Mouse (Mus musculus): ENCODE results near the gene Itsn1.

Itsn1 gene

GRCm38 (mm10) chr16:91795606-91796005 is 66.5 kb downstream of the Itsn1 start:
- no peaks in the 10 kb centered on the region for H3K36me3 ChIP-seq (ENCODE audit: control insufficient read depth, insufficient read depth, low read length, poor library complexity, severe bottlenecking)
- DNase-seq (ENCODE audit: low read depth, low spot score) = no peak
- no peaks in the 10 kb centered on the region for H3K27me3 ChIP-seq (ENCODE audit: control insufficient read depth, insufficient read depth, low read length, poor library complexity, severe bottlenecking)

- no peak for DNase-seq (ENCODE audit: low read depth, low spot score)
- Histone ChIP-seq H3K27me3 (ENCODE audit: control insufficient read depth, insufficient read depth, low read length, poor library complexity, severe bottlenecking) (no peaks in the 10 kb centered on the region), H3K36me3 (ENCODE audit: control insufficient read depth, insufficient read depth, low read length, poor library complexity, severe bottlenecking) (no peaks in the 10 kb centered on the region)
Observed at GRCm38 (mm10) chr16:91801426-91801825, 72.3 kb downstream of the Itsn1 start.

DNA sequence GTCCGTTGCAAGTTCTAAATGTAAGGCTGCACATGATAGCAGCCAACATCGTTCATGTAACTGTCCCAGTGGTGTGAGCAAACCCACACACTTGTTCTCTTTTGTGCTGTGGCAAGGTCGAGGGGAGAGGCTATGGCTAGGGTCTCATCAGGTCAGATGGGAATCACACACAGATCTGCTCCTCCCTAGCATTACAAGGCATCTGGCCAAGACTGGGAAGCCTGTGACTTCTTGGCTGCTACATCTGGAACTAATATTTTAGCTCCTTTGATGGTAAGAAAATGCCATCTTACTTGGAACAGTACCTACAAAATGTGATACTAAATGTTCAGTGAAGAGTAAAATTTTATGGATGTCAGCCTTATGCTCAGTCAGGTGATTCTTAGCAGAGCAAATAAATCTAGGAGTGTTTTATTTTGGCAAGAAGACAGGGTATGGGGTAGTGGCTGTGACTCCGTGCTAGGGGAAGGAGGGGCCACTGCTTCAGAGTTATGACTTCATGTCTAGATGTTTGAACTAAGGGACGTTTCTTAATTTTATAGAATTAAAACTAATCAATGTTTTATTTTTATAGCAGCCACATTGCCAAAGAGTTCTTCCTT is 73.5 kb downstream of the Itsn1 start:
- Histone ChIP-seq H3K36me3 (ENCODE audit: control insufficient read depth, insufficient read depth, low read length, poor library complexity, severe bottlenecking) (no peaks in the 10 kb centered on the region), H3K27me3 (ENCODE audit: control insufficient read depth, insufficient read depth, low read length, poor library complexity, severe bottlenecking) (no peaks in the 10 kb centered on the region)
- no peak for DNase-seq (ENCODE audit: low read depth, low spot score)

- DNase-seq (ENCODE audit: low read depth, low spot score) = no peak
- no peaks in the 10 kb centered on the region for H3K36me3 ChIP-seq (ENCODE audit: control insufficient read depth, insufficient read depth, low read length, poor library complexity, severe bottlenecking)
- H3K27me3 ChIP-seq (ENCODE audit: control insufficient read depth, insufficient read depth, low read length, poor library complexity, severe bottlenecking) = no peaks in the 10 kb centered on the region
Observed at GRCm38 (mm10) chr16:91804418-91804817, 75.3 kb downstream of the Itsn1 start.

- no peaks in the 10 kb centered on the region for H3K27me3 ChIP-seq (ENCODE audit: control insufficient read depth, insufficient read depth, low read length, poor library complexity, severe bottlenecking)
- no peak for DNase-seq (ENCODE audit: low read depth, low spot score)
Observed at GRCm38 (mm10) chr16:91804831-91805230, 75.8 kb downstream of the Itsn1 start.

DNA sequence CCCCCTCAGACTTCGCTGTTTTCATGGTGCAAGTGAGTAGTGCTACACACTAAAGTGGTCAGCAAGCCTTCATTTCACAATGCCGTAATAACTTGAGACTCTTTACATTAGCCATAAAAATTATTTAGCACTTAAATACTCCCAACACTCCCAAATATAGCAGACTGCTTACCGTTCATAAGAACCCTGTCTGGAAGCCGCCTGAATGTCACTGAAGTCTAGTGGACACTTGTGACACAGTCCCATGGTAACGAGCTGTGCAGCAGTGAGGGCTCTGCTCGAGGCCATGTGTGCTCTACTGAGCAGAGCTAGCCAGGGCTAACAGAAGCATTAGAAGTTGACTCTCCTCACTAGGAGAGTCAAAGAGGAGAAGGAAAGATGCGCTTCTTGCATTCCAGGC is 81.2 kb downstream of the Itsn1 start:
- no peak for DNase-seq (ENCODE audit: low read depth, low spot score)
- no peaks in the 10 kb centered on the region for H3K27me3 ChIP-seq (ENCODE audit: control insufficient read depth, insufficient read depth, low read length, poor library complexity, severe bottlenecking)
- H3K36me3 ChIP-seq (ENCODE audit: control insufficient read depth, insufficient read depth, low read length, poor library complexity, severe bottlenecking) = 0 out of 2 replicates have a peak, but pooled peaks cover 2% of the 10 kb centered on the region

More at GRCm38 (mm10) chr16:91804831-91805230, 75.8 kb downstream of the Itsn1 start:
- H3K36me3 ChIP-seq (ENCODE audit: control insufficient read depth, insufficient read depth, low read length, poor library complexity, severe bottlenecking) = no peaks in the 10 kb centered on the region

GRCm38 (mm10) chr16:91811339-91811738 is 82.3 kb downstream of the Itsn1 start:
- Histone ChIP-seq H3K27me3 (ENCODE audit: control insufficient read depth, insufficient read depth, low read length, poor library complexity, severe bottlenecking) (no peaks in the 10 kb centered on the region), H3K36me3 (ENCODE audit: control insufficient read depth, insufficient read depth, low read length, poor library complexity, severe bottlenecking) (0 out of 2 replicates have a peak, but pooled peaks cover 2% of the 10 kb centered on the region)
- DNase-seq (ENCODE audit: low read depth, low spot score) = no peak

- no peaks in the 10 kb centered on the region for H3K27me3 ChIP-seq (ENCODE audit: control insufficient read depth, insufficient read depth, low read length, poor library complexity, severe bottlenecking)
- DNase-seq (ENCODE audit: low read depth, low spot score) = no peak
- H3K36me3 ChIP-seq (ENCODE audit: control insufficient read depth, insufficient read depth, low read length, poor library complexity, severe bottlenecking) = 0 out of 2 replicates have a peak, but pooled peaks cover 2% of the 10 kb centered on the region
Observed at GRCm38 (mm10) chr16:91811876-91812275, 82.8 kb downstream of the Itsn1 start.

GRCm38 (mm10) chr16:91813543-91813942 is 84.5 kb downstream of the Itsn1 start:
- DNase-seq (ENCODE audit: low read depth, low spot score) = no peak
- H3K36me3 ChIP-seq (ENCODE audit: control insufficient read depth, insufficient read depth, low read length, poor library complexity, severe bottlenecking) = 0 out of 2 replicates have a peak, but pooled peaks cover 2% of the 10 kb centered on the region
- no peaks in the 10 kb centered on the region for H3K27me3 ChIP-seq (ENCODE audit: control insufficient read depth, insufficient read depth, low read length, poor library complexity, severe bottlenecking)

DNA sequence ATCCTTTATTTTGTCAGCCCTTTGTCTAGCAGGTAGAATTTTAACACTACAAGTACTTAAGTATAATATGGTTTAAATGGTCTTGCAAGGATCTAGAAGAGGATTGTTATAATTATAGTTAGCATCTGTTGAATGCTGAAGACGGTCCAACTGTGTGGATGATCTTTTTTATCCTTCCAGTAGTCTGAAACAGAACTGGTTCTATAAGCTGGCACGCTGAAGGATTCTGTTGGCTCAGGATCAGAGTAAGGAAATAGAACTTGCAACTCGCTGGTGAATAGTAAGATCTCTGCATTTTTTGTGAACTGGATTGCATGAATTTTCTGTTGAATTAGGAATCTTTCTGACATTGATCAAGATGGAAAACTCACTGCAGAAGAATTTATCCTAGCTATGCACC is 86.0 kb downstream of the Itsn1 start:
- Histone ChIP-seq H3K27me3 (ENCODE audit: control insufficient read depth, insufficient read depth, low read length, poor library complexity, severe bottlenecking) (no peaks in the 10 kb centered on the region), H3K36me3 (ENCODE audit: control insufficient read depth, insufficient read depth, low read length, poor library complexity, severe bottlenecking) (peaks cover 2% of the 10 kb centered on the region; the same call in 1 of the 2 replicates)
- no peak for DNase-seq (ENCODE audit: low read depth, low spot score)

GRCm38 (mm10) chr16:91820299-91820698 is 91.2 kb downstream of the Itsn1 start:
- no peaks in the 10 kb centered on the region for H3K27me3 ChIP-seq (ENCODE audit: control insufficient read depth, insufficient read depth, low read length, poor library complexity, severe bottlenecking)
- no peaks in the 10 kb centered on the region; the same call in 1 of the 2 replicates for H3K36me3 ChIP-seq (ENCODE audit: control insufficient read depth, insufficient read depth, low read length, poor library complexity, severe bottlenecking)
- no peak for DNase-seq (ENCODE audit: low read depth, low spot score)

DNA sequence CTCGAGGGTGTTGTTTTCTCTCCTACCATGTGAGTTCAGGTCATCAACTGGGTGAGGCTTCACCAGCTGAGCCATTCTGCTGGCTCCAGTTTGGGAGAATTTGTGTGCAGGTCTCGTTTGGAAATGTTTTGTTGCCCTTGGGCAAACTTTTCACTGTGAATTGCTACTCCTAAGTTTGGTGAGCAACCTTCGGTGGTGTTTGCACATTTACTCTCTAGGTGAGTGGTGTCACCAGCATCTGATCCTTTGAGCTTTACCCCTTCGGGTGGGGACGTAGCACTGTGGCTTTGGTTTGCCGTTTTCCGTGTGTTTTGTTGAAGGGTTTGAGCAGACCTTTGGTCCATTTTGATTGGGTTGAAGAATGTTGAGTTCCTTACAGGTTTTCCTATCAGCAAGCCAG is 93.2 kb downstream of the Itsn1 start:
- no peak for DNase-seq (ENCODE audit: low read depth, low spot score)
- Histone ChIP-seq H3K27me3 (ENCODE audit: control insufficient read depth, insufficient read depth, low read length, poor library complexity, severe bottlenecking) (no peaks in the 10 kb centered on the region), H3K36me3 (ENCODE audit: control insufficient read depth, insufficient read depth, low read length, poor library complexity, severe bottlenecking) (no peaks in the 10 kb centered on the region; the same call in 1 of the 2 replicates)

DNA sequence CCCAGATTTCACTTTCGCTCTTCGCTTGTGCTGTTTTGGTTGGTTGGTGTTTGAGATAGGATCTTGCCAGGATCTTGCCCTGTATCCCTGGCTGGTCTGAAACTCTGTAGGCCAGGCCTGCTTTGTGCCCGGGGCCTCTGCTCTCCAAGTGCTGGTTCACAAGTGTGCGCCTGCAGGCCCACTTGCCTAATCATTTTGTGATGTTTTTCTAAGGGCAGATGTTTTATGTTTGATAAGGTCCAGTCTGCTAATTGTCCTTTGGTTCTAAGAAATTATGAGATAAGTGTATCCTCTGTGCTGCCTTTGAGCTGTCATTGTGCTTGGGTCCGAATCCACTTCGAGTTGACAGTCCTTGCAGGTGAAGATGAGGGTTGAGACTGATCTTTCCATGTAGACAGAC is 93.7 kb downstream of the Itsn1 start:
- no peaks in the 10 kb centered on the region; the same call in 1 of the 2 replicates for H3K36me3 ChIP-seq (ENCODE audit: control insufficient read depth, insufficient read depth, low read length, poor library complexity, severe bottlenecking)
- H3K27me3 ChIP-seq (ENCODE audit: control insufficient read depth, insufficient read depth, low read length, poor library complexity, severe bottlenecking) = no peaks in the 10 kb centered on the region
- DNase-seq (ENCODE audit: low read depth, low spot score) = no peak

DNA sequence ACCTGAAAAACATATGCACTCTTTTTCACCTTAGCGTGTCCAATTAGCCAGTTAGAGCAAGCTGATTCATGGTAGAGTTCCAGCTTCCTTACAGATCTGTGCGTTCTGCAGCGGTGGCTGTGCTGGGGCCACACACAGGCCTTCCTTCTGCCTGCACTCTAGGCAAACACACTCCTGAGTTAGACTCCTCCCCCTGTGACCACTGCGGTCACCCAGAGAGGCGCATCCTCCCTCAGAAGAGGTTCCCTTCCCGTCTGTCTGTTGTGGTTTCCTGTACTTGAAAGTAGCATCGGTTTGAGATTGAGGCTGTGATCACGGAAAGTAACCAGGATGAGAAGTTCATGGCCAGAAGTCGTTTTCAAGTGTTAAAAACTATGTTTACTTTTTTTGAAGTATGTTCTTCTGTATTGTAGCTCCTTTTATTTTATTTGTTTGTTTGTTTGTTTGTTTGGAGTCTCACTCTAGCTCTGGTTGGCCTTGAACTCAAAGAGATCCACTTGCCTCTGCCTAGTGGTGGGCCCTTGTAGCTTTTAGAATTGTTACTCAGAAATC is 96.8 kb downstream of the Itsn1 start:
- DNase-seq (ENCODE audit: low read depth, low spot score) = peak; percentile 70
- Histone ChIP-seq H3K36me3 (ENCODE audit: control insufficient read depth, insufficient read depth, low read length, poor library complexity, severe bottlenecking) (peaks cover 4% of the 10 kb centered on the region; the same call in 1 of the 2 replicates), H3K27me3 (ENCODE audit: control insufficient read depth, insufficient read depth, low read length, poor library complexity, severe bottlenecking) (no peaks in the 10 kb centered on the region)

DNA sequence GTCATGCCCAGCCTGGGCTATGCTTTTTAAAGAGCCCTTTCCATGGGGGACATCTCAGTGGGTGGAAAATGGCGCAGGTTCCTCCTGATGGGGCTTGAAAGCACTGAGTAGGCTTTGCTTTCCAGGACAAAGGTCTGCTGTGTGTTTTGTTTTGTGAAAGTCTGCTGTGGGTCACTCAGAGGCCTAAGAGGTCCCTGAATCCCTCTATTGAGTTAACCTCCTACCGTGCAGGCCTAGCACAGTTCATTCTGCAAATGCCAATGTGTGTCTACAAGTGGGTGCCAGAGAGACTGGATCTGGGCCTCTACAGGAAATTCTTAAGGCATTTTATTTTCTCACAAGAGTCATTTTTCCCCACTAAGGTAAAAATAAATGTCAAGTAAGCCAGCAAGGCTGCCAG is 97.8 kb downstream of the Itsn1 start:
- DNase-seq (ENCODE audit: low read depth, low spot score) = no peak
- H3K36me3 ChIP-seq (ENCODE audit: control insufficient read depth, insufficient read depth, low read length, poor library complexity, severe bottlenecking) = peaks cover 4% of the 10 kb centered on the region; the same call in 1 of the 2 replicates

More for the DNA sequence above, 97.8 kb downstream of the Itsn1 start:
- no peaks in the 10 kb centered on the region for H3K27me3 ChIP-seq (ENCODE audit: control insufficient read depth, insufficient read depth, low read length, poor library complexity, severe bottlenecking)

Measured in splenic B cell, adult 2 months (primary cell).